Mouse (Mus musculus) heart, postnatal 0 days (tissue): ENCODE measurements at regions not wholly inside any gene's neighbourhood (a gene's known extent, or its start where the extent isn't known, plus 50 kb on each side); places are given as distances from the start of the nearest gene placed in this dataset.

Experiments used
- ATAC-seq: fragments of 200-750 bp; cut with Nextera tagmentation; 2 replicates; pipeline ENCODE4 v1.8.0; 2017; ENCODE audit warnings: low read depth, moderate number of reproducible peaks, moderate library complexity; ENCODE audit not compliant: insufficient read depth
- DNase-seq: peaks from one replicate; pipeline ENCODE4 v3.0.0-alpha.2; 2016; ENCODE audit warnings: low spot score
- H3K27ac ChIP-seq: fragments of 300-500 bp; sonication (generic); 2 replicates; pipeline ENCODE4 v1.5.1; 2014; ENCODE audit warnings: low read depth, mild to moderate bottlenecking
- H3K27me3 ChIP-seq: fragments of 300-500 bp; sonication (generic); 2 replicates; pipeline ENCODE4 v1.6.1; 2014; ENCODE audit warnings: low read length, mixed read lengths; ENCODE audit not compliant: control insufficient read depth, insufficient read depth
- H3K36me3 ChIP-seq: fragments of 300-500 bp; sonication (generic); replicated peaks from 2 replicates; pipeline ENCODE4 v1.6.1; 2014; ENCODE audit warnings: low read length, mixed read lengths; ENCODE audit not compliant: control insufficient read depth, insufficient read depth
- H3K4me1 ChIP-seq: fragments of 300-500 bp; sonication (generic); 2 replicates; pipeline ENCODE4 v1.6.1; 2014; ENCODE audit warnings: antibody characterized with exemption; ENCODE audit not compliant: control insufficient read depth, insufficient read depth
- H3K4me2 ChIP-seq: fragments of 300-500 bp; sonication (generic); 2 replicates; pipeline ENCODE4 v1.6.1; 2014; ENCODE audit warnings: low read depth, mild to moderate bottlenecking, low read length, moderate library complexity
- H3K4me3 ChIP-seq: fragments of 300-500 bp; sonication (generic); 2 replicates; pipeline ENCODE4 v1.5.1; 2014; ENCODE audit warnings: low read depth, low read length
- H3K9ac ChIP-seq: fragments of 300-500 bp; sonication (generic); replicated peaks from 2 replicates; pipeline ENCODE4 v1.6.1; 2014; ENCODE audit warnings: low read depth, low read length, mixed read lengths
- H3K9me3 ChIP-seq: fragments of 300-500 bp; sonication (generic); replicated peaks from 2 replicates; pipeline ENCODE4 v1.6.1; 2016; ENCODE audit warnings: low read length; ENCODE audit not compliant: control insufficient read depth
- CTCF ChIP-seq: IDR thresholded peaks from 2 replicates; pipeline ENCODE4 v1.5.1; 2016; ENCODE audit warnings: antibody characterized with exemption, control low read depth, low read depth
- EP300 ChIP-seq: IDR thresholded peaks from 2 replicates; pipeline ENCODE4 v1.6.1; 2016; ENCODE audit warnings: antibody characterized with exemption, low read depth
- WGBS: fragments of 180-500 bp; shearing (Covaris S2); extraction: QIAGEN DNeasy Blood & Tissue Kit; methylation state at CpG from one replicate; pipeline ENCODE4 v1.1.7; 2014; 5-methylcytosine and 5-hydroxymethylcytosine counted together

DNA sequence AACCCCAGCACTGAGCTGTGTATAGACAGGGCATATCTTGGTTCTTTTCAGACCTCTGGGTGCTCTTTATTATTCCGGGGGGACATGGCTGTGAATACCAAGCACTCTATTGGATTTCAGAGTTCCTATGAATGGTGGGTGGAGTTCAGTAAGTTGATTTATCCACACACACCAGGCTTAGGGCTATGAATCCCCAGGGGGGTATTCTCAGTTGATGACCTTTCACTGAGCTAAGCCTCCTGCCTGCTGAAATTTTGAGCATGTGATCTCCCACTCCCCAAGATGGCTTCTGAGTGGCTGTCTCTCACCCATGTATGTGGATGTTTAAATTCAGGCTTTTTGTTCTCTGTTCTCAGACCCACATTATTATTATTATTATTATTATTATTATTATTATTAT, 69.9 kb upstream of the Paqr3 start:
- ATAC-seq (no peak), DNase-seq (no peak)
- Histone ChIP-seq H3K9me3 (no peaks in the 10 kb centered on the region), H3K27ac (no peak overlapping the region), H3K27me3 (no peaks in the 10 kb centered on the region), H3K4me2 (no peak overlapping the region), H3K36me3 (no peaks in the 10 kb centered on the region), H3K4me1 (no peaks in the 10 kb centered on the region), H3K4me3 (no peak overlapping the region), H3K9ac (no peak overlapping the region)
- TF ChIP-seq CTCF (no peak), EP300 (no peak)
- 86% methylated on average over 1 of the region's 1 CpGs for WGBS

DNA sequence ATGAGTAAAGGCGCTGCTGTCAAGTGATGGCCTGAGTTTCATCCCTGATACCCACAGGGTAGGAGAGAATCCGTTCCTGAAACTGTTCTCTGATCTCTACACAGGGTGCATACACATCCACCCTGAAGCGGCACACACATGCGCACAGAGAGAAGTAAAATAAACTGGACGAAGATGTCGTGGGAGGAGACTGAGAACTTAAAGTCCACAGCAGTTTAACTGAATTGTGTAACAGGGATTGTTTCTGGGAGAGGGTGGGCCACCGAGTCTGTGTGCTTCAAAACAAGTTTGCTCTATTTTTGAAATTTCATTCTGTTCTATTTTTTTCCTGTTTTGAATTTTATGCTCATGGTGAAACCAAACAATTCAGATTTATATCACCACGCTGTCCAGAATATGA, 63.0 kb upstream of the Paqr3 start:
- DNase-seq (no peak), ATAC-seq (no peak)
- H3K4me2 ChIP-seq: no peak overlapping the region
- no peaks in the 10 kb centered on the region for H3K4me1 ChIP-seq
- no peak overlapping the region for H3K4me3 ChIP-seq
- H3K9ac ChIP-seq: no peak overlapping the region
- no peaks in the 10 kb centered on the region for H3K9me3 ChIP-seq
- 84% methylated on average over 8 of the region's 8 CpGs for WGBS
- no peaks in the 10 kb centered on the region for H3K27me3 ChIP-seq
- no peaks in the 10 kb centered on the region for H3K36me3 ChIP-seq
- no peak overlapping the region for H3K27ac ChIP-seq
- no peak for TF ChIP-seq EP300

- no peak overlapping the region for H3K9ac ChIP-seq
- DNase-seq (no peak), ATAC-seq (no peak)
- TF ChIP-seq CTCF (no peak), EP300 (no peak)
- H3K4me2 ChIP-seq: no peak overlapping the region
- H3K4me3 ChIP-seq: no peak overlapping the region
- H3K4me1 ChIP-seq: no peaks in the 10 kb centered on the region
- no peaks in the 10 kb centered on the region for H3K36me3 ChIP-seq
- no peak overlapping the region for H3K27ac ChIP-seq
- no peaks in the 10 kb centered on the region for H3K27me3 ChIP-seq
- H3K9me3 ChIP-seq: no peaks in the 10 kb centered on the region
- WGBS: 62% methylated on average over 18 of the region's 18 CpGs
Observed at GRCm38 (mm10) chr5:97167401-97168249, 56.2 kb upstream of the Paqr3 start.

DNA sequence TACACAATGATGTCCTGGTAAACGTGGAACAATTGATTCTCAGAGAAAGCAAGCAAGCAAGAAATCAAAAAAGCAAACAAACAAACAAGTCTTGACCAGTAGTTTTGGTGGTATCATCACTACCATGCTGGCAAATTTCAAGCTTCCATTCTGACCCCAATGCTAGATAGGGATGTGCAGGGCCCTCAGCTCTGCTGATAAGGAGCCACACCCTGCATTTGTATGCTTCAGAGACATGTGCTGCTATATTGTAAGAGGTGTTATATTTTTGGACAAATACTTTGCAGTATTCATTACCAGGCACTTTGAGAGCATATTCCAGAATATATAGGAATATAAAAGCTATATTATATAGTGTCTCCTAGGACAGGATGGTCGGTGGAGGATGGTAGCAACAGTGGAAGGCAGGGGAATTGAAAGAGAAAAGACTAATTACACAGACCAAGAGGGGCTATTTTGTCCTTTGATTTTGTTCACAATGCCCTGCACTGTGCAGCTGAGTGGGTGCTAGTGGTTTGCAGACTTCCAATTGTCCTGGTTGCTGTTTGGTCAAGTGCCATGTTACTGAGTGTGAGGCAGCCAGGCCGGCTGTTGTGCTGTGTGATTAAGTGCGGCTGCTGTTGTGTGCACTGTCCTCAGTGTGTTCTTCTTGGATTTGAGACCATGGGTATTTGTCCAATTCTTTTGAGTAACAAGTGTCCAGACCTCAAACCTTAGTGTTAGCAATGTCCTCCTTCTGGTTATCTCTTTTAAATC, 54.9 kb upstream of the Paqr3 start:
- TF ChIP-seq CTCF: no peak
- TF ChIP-seq EP300: no peak
- no peak for DNase-seq
- no peak overlapping the region for H3K4me2 ChIP-seq
- H3K27me3 ChIP-seq: no peaks in the 10 kb centered on the region
- no peak overlapping the region for H3K27ac ChIP-seq
- no peaks in the 10 kb centered on the region for H3K36me3 ChIP-seq
- ATAC-seq: no peak
- no peak overlapping the region for H3K4me3 ChIP-seq
- H3K4me1 ChIP-seq: no peaks in the 10 kb centered on the region
- H3K9me3 ChIP-seq: no peaks in the 10 kb centered on the region
- 65% methylated on average over 4 of the region's 4 CpGs for WGBS
- H3K9ac ChIP-seq: no peak overlapping the region
